Mouse (Mus musculus) stomach, embryonic 15.5 days (tissue): ENCODE data around the gene Xkr7. TPM values are rescaled to one million over a fixed set of nuclear protein-coding genes. Genes with fewer than 3 reads are reported as not detected.

Source experiments
- ATAC-seq: fragments of 200-750 bp; cut with Nextera tagmentation; 2 replicates; pipeline ENCODE4 v1.8.0; 2017; ENCODE audit warnings: low read depth, moderate number of reproducible peaks, moderate TSS enrichment; ENCODE audit not compliant: insufficient read depth, low FRiP score
- H3K27ac ChIP-seq: fragments of 300-500 bp; sonication (generic); 2 replicates; pipeline ENCODE4 v1.5.1; 2015; ENCODE audit warnings: mild to moderate bottlenecking, inconsistent platforms
- H3K27me3 ChIP-seq: fragments of 300-500 bp; sonication (generic); replicated peaks from 2 replicates; pipeline ENCODE4 v1.6.1; 2015; ENCODE audit warnings: inconsistent platforms
- H3K36me3 ChIP-seq: fragments of 300-500 bp; sonication (generic); 2 replicates; pipeline ENCODE4 v1.6.1; 2015; ENCODE audit warnings: inconsistent platforms
- H3K4me1 ChIP-seq: fragments of 300-500 bp; sonication (generic); 2 replicates; pipeline ENCODE4 v1.6.1; 2015; ENCODE audit warnings: inconsistent platforms
- H3K4me2 ChIP-seq: fragments of 300-500 bp; sonication (generic); 2 replicates; pipeline ENCODE4 v1.6.1; 2015; ENCODE audit warnings: mild to moderate bottlenecking, inconsistent platforms
- H3K4me3 ChIP-seq: fragments of 300-500 bp; sonication (generic); replicated peaks from 2 replicates; pipeline ENCODE4 v1.5.1; 2015; ENCODE audit warnings: inconsistent platforms
- H3K9ac ChIP-seq: fragments of 300-500 bp; sonication (generic); 2 replicates; pipeline ENCODE4 v1.6.1; 2015; ENCODE audit warnings: inconsistent platforms
- H3K9me3 ChIP-seq: fragments of 300-500 bp; sonication (generic); 2 replicates; pipeline ENCODE4 v1.6.1; 2016; ENCODE audit warnings: inconsistent platforms
- WGBS: fragments of 180-500 bp; shearing (Covaris S2); methylation state at CpG from one replicate; pipeline ENCODE4 v1.1.7; 2015; 5-methylcytosine and 5-hydroxymethylcytosine counted together
- polyA plus RNA-seq: library from polyadenylated mRNA; unstranded; fragments of >200 nt; fragmentation: Nextera tagmentation; extraction: Ambion mirVana; gene quantifications from 2 replicates; pipeline ENCODE4 v1.2.1, GENCODE M21; 2015

Gene Xkr7
- polyA plus RNA-seq, result 0.06 and 0.09 TPM in 2 replicates

DNA sequence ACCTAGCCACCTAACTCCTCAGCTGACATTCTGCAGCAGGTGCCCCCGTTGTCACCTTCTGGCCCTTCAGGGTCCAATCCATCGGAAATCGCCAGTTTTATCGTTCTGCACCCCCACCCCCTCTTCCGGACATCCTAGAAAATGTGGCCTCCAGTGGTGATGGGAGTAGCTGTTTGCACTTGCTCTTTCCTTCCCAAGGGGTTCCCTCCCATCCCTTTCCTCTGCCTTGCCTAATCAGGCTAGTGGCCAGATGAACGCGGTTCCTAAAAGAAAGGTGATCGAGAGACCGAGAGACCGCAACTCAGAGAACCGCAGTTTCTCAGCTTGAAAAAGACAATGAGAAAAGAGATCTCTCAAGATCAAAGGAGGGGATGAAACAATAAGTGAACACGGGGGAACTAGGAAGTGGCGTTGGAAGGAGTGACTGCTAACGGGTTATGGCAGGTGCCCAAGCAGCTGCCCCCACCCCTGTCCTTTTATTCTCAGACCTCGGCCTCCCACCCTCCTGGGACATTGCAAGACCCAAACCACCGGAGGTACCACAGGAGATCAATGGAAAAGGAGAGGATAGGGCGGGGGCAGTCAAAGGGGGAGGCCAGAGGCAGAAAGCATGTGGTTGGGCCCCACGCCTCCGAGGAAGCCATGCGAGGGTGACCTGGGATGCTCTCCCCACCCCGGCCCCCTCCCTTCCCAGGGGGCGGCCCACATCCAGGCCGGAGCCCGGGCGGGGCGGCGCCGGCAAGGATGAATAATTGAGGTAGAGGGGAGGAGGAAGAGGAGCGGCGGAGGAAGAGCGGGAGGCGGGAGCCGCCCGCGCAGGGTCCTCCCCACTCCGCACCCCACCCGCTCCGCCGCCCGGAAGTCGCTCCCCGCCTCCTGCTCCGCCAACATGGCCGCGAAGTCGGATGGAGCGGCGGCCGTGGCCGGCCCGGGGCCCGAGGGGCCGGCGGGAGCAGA is at the start of gene Xkr7:
Gene Xkr7 (plus strand): TSS at position 727 of the 957 bp plus-strand sequence.
- ATAC-seq, result peak; percentile 27; the same call in 1 of the 2 replicates
- H3K4me3 ChIP-seq, result peak within 1 kb of the TSS; percentile 46
- 3% methylated on average over 47 of the region's 54 CpGs for WGBS
- H3K4me2 ChIP-seq, result peak within 1 kb of the TSS; percentile 87
- no peaks in the 10 kb centered on the region for H3K36me3 ChIP-seq
- peaks cover 7% of the 10 kb centered on the region; the same call in 1 of the 2 replicates for H3K4me1 ChIP-seq
- no peak within 1 kb of the TSS for H3K9ac ChIP-seq
- peaks cover 43% of the 10 kb centered on the region for H3K27me3 ChIP-seq
- H3K9me3 ChIP-seq, result no peaks in the 10 kb centered on the region
- H3K27ac ChIP-seq, result no peak within 1 kb of the TSS

- no peaks in the 10 kb centered on the region for H3K4me1 ChIP-seq
- H3K4me2 ChIP-seq, result no peak overlapping the region
- no peak overlapping the region for H3K4me3 ChIP-seq
- ATAC-seq, result no peak
- no peak overlapping the region for H3K27ac ChIP-seq
- H3K9ac ChIP-seq, result no peak overlapping the region
- no peaks in the 10 kb centered on the region for H3K9me3 ChIP-seq
- 31% methylated on average over 1 of the region's 1 CpGs for WGBS
- H3K27me3 ChIP-seq, result no peaks in the 10 kb centered on the region
- no peaks in the 10 kb centered on the region for H3K36me3 ChIP-seq
Observed at GRCm38 (mm10) chr2:152985582-152985981, 46.1 kb upstream of the Xkr7 start.

- Histone ChIP-seq H3K9ac (no peak overlapping the region), H3K36me3 (no peaks in the 10 kb centered on the region), H3K4me1 (no peaks in the 10 kb centered on the region), H3K9me3 (no peaks in the 10 kb centered on the region), H3K4me3 (no peak overlapping the region), H3K27me3 (no peaks in the 10 kb centered on the region), H3K4me2 (no peak overlapping the region), H3K27ac (no peak overlapping the region)
- WGBS, result 86% methylated on average over 9 of the region's 9 CpGs
- no peak for ATAC-seq
Observed at GRCm38 (mm10) chr2:152991529-152991928, 40.1 kb upstream of the Xkr7 start.

DNA sequence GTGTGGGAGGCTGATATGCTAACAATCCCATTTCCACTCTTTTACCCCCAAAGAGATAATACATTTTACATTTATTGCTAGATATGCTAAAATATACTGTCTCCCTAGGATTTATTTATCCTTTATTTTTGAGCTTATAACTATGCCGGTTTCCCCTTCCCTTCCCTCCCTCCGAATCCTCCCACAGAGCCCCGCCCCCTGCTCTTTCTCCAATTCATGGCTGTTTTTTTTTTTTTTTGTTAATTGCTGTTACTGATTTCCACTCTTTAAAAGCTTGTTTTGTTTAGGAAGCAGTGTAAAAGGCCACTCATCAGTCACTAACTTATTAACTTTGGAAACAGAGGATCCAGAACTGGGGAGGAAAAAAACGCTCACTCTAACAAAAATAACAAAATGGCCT is 34.6 kb upstream of the Xkr7 start:
- H3K4me3 ChIP-seq, result no peak overlapping the region
- WGBS, result 58% methylated on average over 4 of the region's 4 CpGs

DNA sequence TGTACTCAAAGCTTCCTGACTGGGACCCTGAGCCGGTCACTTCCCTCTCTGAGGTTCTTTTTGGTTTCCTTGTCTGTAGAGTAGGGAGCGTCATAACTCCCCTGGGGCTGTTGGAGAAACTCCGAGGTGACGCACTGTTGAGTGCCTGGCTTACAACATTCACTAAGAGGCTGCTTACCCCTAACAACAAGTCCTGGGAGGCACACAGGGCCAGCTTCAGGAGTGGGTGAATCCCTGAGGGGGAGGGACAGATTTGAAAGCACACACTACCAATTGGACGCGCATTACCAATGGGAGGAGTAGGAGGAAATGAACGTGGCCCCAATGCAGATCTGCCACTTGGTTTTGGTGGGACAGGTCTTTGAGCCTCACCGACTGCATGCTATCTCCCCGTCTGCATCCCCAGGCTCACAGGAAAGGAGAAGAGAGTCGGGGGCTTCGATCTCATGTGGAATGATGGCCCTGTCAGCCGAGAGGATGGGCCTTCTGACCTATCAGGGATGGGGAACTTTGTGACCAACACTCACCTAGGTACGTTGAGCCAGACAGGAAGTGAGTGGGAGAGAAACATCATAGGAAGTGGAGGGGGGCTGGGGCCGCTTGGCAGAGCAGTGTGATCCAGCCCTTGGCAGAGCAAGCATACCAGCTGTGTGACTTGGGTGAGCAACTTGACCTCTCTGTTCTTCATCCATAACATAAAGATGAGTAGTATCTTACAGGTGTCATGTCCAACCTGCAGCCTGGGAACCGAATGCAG is 29.0 kb upstream of the Xkr7 start:
- Histone ChIP-seq H3K36me3 (no peaks in the 10 kb centered on the region), H3K4me3 (no peak overlapping the region)

More for the DNA sequence above, 34.6 kb upstream of the Xkr7 start:
- H3K9me3 ChIP-seq, result no peaks in the 10 kb centered on the region
- no peaks in the 10 kb centered on the region for H3K4me1 ChIP-seq
- no peak overlapping the region for H3K4me2 ChIP-seq
- no peaks in the 10 kb centered on the region for H3K36me3 ChIP-seq
- H3K27me3 ChIP-seq, result no peaks in the 10 kb centered on the region
- ATAC-seq, result no peak
- no peak overlapping the region for H3K9ac ChIP-seq
- H3K27ac ChIP-seq, result no peak overlapping the region

DNA sequence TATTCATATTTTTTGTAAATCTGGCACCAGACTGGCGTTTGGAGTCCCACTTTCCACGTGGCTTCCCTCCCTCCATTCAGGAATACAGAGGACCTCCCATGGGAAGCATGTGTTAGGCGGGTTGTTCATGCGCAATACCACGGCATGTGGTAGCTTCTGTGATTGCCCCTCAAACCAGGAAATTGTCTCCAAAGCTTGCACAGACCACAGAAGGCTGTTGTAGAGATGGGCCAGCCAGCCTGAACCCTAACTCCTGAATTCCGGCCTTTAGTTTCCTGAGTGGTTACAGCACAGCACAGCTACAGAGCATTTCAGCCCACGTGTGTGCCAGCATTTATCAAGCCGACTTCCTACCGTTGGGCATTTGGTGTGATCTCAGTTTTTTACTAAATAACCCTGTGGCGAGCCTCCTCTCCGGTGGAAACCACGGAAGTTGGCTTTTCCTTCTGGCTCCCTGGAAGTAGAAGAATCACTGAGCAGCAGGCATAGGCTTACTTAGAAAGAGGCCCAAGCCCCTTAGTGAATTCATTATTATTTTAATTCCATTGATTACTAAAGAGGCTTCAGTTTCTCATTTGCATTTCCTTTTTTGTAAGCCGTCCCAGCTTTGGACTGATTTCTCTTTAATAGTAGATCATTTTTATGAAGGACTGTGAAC is 27.8 kb upstream of the Xkr7 start:
- no peak for ATAC-seq
- Histone ChIP-seq H3K4me2 (no peak overlapping the region), H3K27me3 (no peaks in the 10 kb centered on the region), H3K9ac (no peak overlapping the region), H3K27ac (no peak overlapping the region), H3K36me3 (peaks cover 6% of the 10 kb centered on the region; the same call in 1 of the 2 replicates), H3K4me3 (no peak overlapping the region), H3K9me3 (no peaks in the 10 kb centered on the region), H3K4me1 (no peaks in the 10 kb centered on the region)
- WGBS, result 65% methylated on average over 13 of the region's 13 CpGs

More for the DNA sequence above, 29.0 kb upstream of the Xkr7 start:
- Histone ChIP-seq H3K9me3 (no peaks in the 10 kb centered on the region), H3K4me2 (no peak overlapping the region), H3K4me1 (no peaks in the 10 kb centered on the region), H3K27ac (no peak overlapping the region), H3K9ac (no peak overlapping the region), H3K27me3 (no peaks in the 10 kb centered on the region)
- no peak for ATAC-seq
- WGBS, result 71% methylated on average over 15 of the region's 15 CpGs

DNA sequence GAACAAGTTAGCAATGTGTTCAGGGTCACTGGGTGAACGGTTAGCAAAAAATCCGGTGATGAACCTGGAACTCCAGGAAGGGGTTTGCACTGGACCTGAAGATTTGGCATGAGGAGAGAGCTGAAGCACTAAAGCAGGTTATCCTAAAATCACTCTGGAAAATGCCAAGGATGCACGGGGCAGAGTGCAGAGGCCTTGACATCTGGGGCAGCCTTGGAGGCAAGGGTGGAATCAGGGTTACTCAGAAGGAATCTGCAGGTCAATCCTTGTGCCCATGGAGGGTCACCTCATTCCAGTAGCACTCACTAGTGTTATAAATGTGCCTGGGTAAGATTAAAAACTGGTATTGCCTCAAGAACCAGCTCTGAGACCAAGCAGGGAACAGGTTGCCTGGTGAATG is 25.7 kb upstream of the Xkr7 start:
- Histone ChIP-seq H3K9ac (no peak overlapping the region), H3K4me2 (no peak overlapping the region), H3K4me3 (no peak overlapping the region), H3K36me3 (peaks cover 26% of the 10 kb centered on the region), H3K4me1 (no peaks in the 10 kb centered on the region), H3K27ac (no peak overlapping the region), H3K27me3 (no peaks in the 10 kb centered on the region), H3K9me3 (no peaks in the 10 kb centered on the region)
- 81% methylated on average over 3 of the region's 3 CpGs for WGBS
- no peak for ATAC-seq

DNA sequence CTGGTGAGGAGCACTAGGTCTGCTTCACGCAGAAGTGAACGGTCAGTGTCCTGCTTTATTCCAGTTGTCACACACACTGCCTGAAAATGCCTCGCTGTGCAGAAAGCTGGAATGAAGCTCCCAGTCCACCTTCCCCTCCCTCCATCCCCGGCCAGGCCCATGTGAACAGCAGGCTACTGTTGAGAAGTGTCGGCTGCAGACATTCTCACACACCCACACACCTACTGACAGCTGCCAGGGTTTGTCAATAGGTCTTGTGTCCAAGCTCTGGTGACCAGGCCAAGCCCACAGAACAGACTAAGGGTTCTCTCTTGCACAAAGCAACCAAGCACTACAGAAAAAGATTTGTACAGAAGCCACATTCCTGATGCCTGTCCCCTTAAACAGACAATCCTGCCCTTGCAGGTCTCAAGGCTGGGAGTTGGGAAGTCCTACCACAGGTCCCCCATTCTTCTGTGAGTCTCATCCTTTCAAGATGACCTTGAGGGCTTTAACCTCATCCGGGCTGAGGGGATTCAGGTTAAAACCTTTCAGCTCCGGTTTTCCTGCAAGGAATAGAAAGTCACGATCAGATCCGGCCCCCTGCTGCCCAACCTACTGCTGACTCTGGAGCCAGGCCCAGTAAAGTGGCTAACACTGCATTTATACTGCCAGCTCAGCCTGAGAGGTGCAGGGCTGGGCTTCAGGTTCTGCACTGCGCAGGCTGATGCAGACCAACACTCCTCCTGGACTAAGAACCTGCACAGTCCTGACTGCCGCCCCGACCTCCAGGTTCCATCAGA is 22.3 kb upstream of the Xkr7 start:
- Histone ChIP-seq H3K9ac (no peak overlapping the region), H3K36me3 (peaks cover 45% of the 10 kb centered on the region), H3K9me3 (no peaks in the 10 kb centered on the region), H3K4me1 (0 out of 2 replicates have a peak, but pooled peaks cover 5% of the 10 kb centered on the region), H3K4me2 (no peak overlapping the region), H3K4me3 (no peak overlapping the region), H3K27me3 (no peaks in the 10 kb centered on the region), H3K27ac (no peak overlapping the region)
- ATAC-seq, result no peak
- 89% methylated on average over 12 of the region's 12 CpGs for WGBS

- Histone ChIP-seq H3K4me1 (0 out of 2 replicates have a peak, but pooled peaks cover 5% of the 10 kb centered on the region), H3K9me3 (no peaks in the 10 kb centered on the region), H3K9ac (no peak overlapping the region), H3K27me3 (0 out of 2 replicates have a peak, but pooled peaks cover 10% of the 10 kb centered on the region), H3K36me3 (peaks cover 38% of the 10 kb centered on the region), H3K4me3 (peak overlapping the region; percentile 73), H3K4me2 (peak overlapping the region; percentile 77), H3K27ac (no peak overlapping the region)
- ATAC-seq, result no peak
- 87% methylated on average over 11 of the region's 11 CpGs for WGBS
Observed at GRCm38 (mm10) chr2:153013724-153014515, 17.7 kb upstream of the Xkr7 start.

DNA sequence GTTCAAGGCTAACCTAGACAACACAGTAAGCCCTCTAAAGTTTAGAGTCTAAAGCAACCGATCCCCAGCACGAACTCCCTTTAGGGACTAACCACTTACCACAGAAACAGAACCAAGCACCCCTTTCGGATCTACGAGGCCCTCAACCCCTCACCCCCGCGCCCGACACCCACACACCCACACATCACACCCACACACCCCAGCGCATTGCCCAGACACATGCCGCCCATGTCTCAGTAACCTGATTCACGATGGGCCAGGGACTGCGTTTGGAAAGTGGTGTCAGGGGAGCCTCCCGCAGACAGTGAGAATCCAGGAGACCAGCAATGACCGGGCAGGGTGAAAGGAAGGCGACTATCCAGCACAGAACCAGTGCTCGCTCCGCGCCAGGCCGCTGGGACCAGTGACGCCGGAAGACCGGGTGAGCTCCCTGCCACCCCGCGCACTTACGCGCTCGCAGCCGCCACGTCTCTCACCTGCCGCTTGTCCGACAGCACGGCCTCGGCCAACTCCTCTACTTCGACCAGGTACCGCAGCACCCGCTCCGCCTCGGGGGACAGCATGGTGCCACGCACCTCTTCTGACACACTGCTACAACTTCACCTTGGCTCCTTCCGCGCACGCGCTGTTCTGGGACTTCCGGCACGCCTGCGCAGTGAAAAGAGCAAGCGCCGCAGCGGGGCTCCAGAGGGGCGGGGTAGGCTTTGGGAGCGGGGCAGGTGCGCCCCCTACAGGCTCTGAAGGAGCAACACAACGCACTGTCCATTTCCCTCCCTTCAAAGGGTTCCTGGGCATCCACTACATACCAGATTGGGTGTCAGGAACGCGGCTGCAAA is 16.7 kb upstream of the Xkr7 start, which contains the start of gene Pdrg1:
Gene Pdrg1 (minus strand): TSS at position 670 of the 836 bp plus-strand sequence.
- no peaks in the 10 kb centered on the region for H3K9me3 ChIP-seq
- peak; percentile 92 for ATAC-seq
- under 1% methylated on average over 54 of the region's 54 CpGs for WGBS
- H3K4me2 ChIP-seq, result peak within 1 kb of the TSS; percentile 77
- H3K4me3 ChIP-seq, result peak within 1 kb of the TSS; percentile 73
- H3K4me1 ChIP-seq, result 0 out of 2 replicates have a peak, but pooled peaks cover 5% of the 10 kb centered on the region
- peak within 1 kb of the TSS; percentile 63 for H3K9ac ChIP-seq
- H3K36me3 ChIP-seq, result peaks cover 28% of the 10 kb centered on the region
- 0 out of 2 replicates have a peak, but pooled peaks cover 10% of the 10 kb centered on the region for H3K27me3 ChIP-seq
- no peak within 1 kb of the TSS for H3K27ac ChIP-seq
